9 mouse cellular contexts compared by ENCODE assay signal in genomic region chr3:99030636-99031035, GRCm38 (mm10).
"Had no signal": no experiment of that assay in that cellular context is flagged by ENCODE, and none has a peak within 500 bp of the region (broad histone marks: within the 10 kb centered on the region; RNA-seq: fewer than 3 reads in every experiment).

No protein-coding gene starts in this region.

- ATAC-seq: lung, postnatal 0 days had no signal

- H3K27ac ChIP-seq: liver, embryonic 15.5 days; stomach, postnatal 0 days had no signal

- H3K4me3 ChIP-seq: limb, embryonic 10.5 days; liver, embryonic 15.5 days had no signal

- H3K36me3 ChIP-seq: limb, embryonic 10.5 days; liver, embryonic 15.5 days had no signal

- H3K4me2 ChIP-seq: liver, embryonic 11.5 days; liver, embryonic 15.5 days had no signal

- H3K9me3 ChIP-seq: limb, embryonic 10.5 days; liver, embryonic 15.5 days had no signal

- DNase-seq: kidney, adult 18-20 months; kidney, postnatal 14 days; lung, adult 2 months; lung, postnatal 36 days had no signal

- H3K9ac ChIP-seq: liver, embryonic 15.5 days had no signal

- H3K4me1 ChIP-seq: liver, embryonic 15.5 days had no signal

- H3K27me3 ChIP-seq: liver, embryonic 15.5 days had no signal
